Mouse (Mus musculus): Measurements from ENCODE around the gene Rbms1.
A peak's percentile ranks its signal among the peaks of the same experiment; 100 is the strongest.

Rbms1 gene

GRCm38 (mm10) chr2:60755101-60755500 lies 207.9 kb downstream of the Rbms1 start:
- DNase-seq (ENCODE audit: low spot score) = no peak

GRCm38 (mm10) chr2:60751274-60751673 lies 211.7 kb downstream of the Rbms1 start:
- no peak for DNase-seq (ENCODE audit: low spot score)

GRCm38 (mm10) chr2:60750591-60750990 lies 212.4 kb downstream of the Rbms1 start:
- DNase-seq (ENCODE audit: low spot score) = no peak

GRCm38 (mm10) chr2:60748585-60748984 lies 214.4 kb downstream of the Rbms1 start:
- DNase-seq (ENCODE audit: low spot score) = no peak

GRCm38 (mm10) chr2:60747590-60747989 lies 215.4 kb downstream of the Rbms1 start:
- no peak for DNase-seq (ENCODE audit: low spot score)

- DNase-seq (ENCODE audit: low spot score) = no peak
Observed at GRCm38 (mm10) chr2:60744674-60745073, 218.3 kb downstream of the Rbms1 start.

- DNase-seq (ENCODE audit: low spot score) = no peak
Observed at GRCm38 (mm10) chr2:60739389-60740137, 223.4 kb downstream of the Rbms1 start.

- DNase-seq (ENCODE audit: low spot score) = no peak
Observed at GRCm38 (mm10) chr2:60730929-60731328, 232.1 kb downstream of the Rbms1 start.

GRCm38 (mm10) chr2:60730024-60730423 lies 233.0 kb downstream of the Rbms1 start:
- DNase-seq (ENCODE audit: low spot score) = peak; percentile 14

GRCm38 (mm10) chr2:60728902-60729585 lies 233.9 kb downstream of the Rbms1 start:
- no peak for DNase-seq (ENCODE audit: low spot score)

- DNase-seq (ENCODE audit: low spot score) = no peak
Observed at GRCm38 (mm10) chr2:60724660-60725059, 238.3 kb downstream of the Rbms1 start.

- DNase-seq (ENCODE audit: low spot score) = no peak
Observed at GRCm38 (mm10) chr2:60722967-60723366, 240.0 kb downstream of the Rbms1 start.

GRCm38 (mm10) chr2:60722514-60722913 lies 240.5 kb downstream of the Rbms1 start, which contains the start of gene Itgb6:
TSS of gene Itgb6 (minus strand) at chr2:60722643.
- no peak for DNase-seq (ENCODE audit: low spot score)

GRCm38 (mm10) chr2:60720906-60721305 lies 242.1 kb downstream of the Rbms1 start:
- no peak for DNase-seq (ENCODE audit: low spot score)

- DNase-seq (ENCODE audit: low spot score) = peak; percentile 20
Observed at GRCm38 (mm10) chr2:60720205-60720604, 242.8 kb downstream of the Rbms1 start.

- DNase-seq (ENCODE audit: low spot score) = no peak
Observed at GRCm38 (mm10) chr2:60717348-60717747, 245.6 kb downstream of the Rbms1 start.

- no peak for DNase-seq (ENCODE audit: low spot score)
Observed at GRCm38 (mm10) chr2:60716549-60716948, 246.4 kb downstream of the Rbms1 start.

- no peak for DNase-seq (ENCODE audit: low spot score)
Observed at GRCm38 (mm10) chr2:60715771-60716170, 247.2 kb downstream of the Rbms1 start.

GRCm38 (mm10) chr2:60714971-60715502 lies 248.0 kb downstream of the Rbms1 start:
- no peak for DNase-seq (ENCODE audit: low spot score)

GRCm38 (mm10) chr2:60714475-60714874 lies 248.5 kb downstream of the Rbms1 start:
- DNase-seq (ENCODE audit: low spot score) = no peak

GRCm38 (mm10) chr2:60713857-60714256 lies 249.1 kb downstream of the Rbms1 start:
- DNase-seq (ENCODE audit: low spot score) = no peak

- no peak for DNase-seq (ENCODE audit: low spot score)
Observed at GRCm38 (mm10) chr2:60712891-60713290, 250.1 kb downstream of the Rbms1 start.

- no peak for DNase-seq (ENCODE audit: low spot score)
Observed at GRCm38 (mm10) chr2:60712483-60712882, 250.5 kb downstream of the Rbms1 start.

Measured in ovary, postnatal 36 days (tissue).